Mouse (Mus musculus): ENCODE measurements around the gene Nfkbil1.

DNA sequence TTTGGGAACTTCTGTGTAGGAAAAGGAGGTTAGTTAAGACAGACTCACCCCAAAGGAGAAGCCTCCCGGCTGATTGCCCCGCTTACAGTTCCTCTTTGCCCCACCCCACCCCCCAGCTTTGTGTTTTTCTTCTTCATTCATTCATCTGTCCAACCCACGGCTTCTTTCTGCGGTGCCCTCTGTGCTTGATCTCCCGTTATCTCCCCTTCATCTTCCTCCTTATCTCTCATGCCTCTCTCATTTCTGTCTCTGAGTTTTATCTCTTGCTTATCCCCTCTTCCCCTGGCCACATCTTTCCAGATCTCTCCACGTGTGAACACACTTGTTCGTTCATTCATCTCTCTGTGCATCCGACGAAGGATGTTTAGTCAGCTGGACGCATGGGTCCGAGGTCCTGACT lies 34.5 kb downstream of the Nfkbil1 start:
- TF ChIP-seq CTCF (IDR thresholded peaks at IDR 0.05; ENCODE audit: low read depth, low read length) (no peak), POLR2A (IDR thresholded peaks at IDR 0.05; ENCODE audit: extremely low read depth, insufficient read depth, low read length) (no peak)

Measured in liver, adult 2 months (tissue).